Mouse (Mus musculus) ovary, postnatal 14 days (tissue): ENCODE results near the gene Trpc7.

Experiments used
- DNase-seq: peaks from one replicate; pipeline ENCODE4 v3.0.0; 2022; ENCODE audit warnings: low spot score

Gene Trpc7

GRCm38 (mm10) chr13:56790683-56791082, 105.1 kb downstream of the Trpc7 start:
- no peak for DNase-seq

GRCm38 (mm10) chr13:56782621-56783020, 113.2 kb downstream of the Trpc7 start:
- DNase-seq = no peak

GRCm38 (mm10) chr13:56781697-56782096, 114.1 kb downstream of the Trpc7 start:
- no peak for DNase-seq

- no peak for DNase-seq
Measured at GRCm38 (mm10) chr13:56780746-56781469, 114.9 kb downstream of the Trpc7 start.

- no peak for DNase-seq
Measured at GRCm38 (mm10) chr13:56774304-56774703, 121.5 kb downstream of the Trpc7 start.

- no peak for DNase-seq
Measured at GRCm38 (mm10) chr13:56773262-56773870, 122.4 kb downstream of the Trpc7 start.

GRCm38 (mm10) chr13:56772592-56772991, 123.2 kb downstream of the Trpc7 start:
- DNase-seq = no peak

GRCm38 (mm10) chr13:56770786-56771185, 125.0 kb downstream of the Trpc7 start:
- DNase-seq = no peak

GRCm38 (mm10) chr13:56770136-56770578, 125.6 kb downstream of the Trpc7 start:
- no peak for DNase-seq

GRCm38 (mm10) chr13:56769431-56769830, 126.4 kb downstream of the Trpc7 start:
- no peak for DNase-seq

- DNase-seq = no peak
Measured at GRCm38 (mm10) chr13:56766211-56766610, 129.6 kb downstream of the Trpc7 start.

GRCm38 (mm10) chr13:56765284-56766032, 130.3 kb downstream of the Trpc7 start:
- no peak for DNase-seq

- no peak for DNase-seq
Measured at GRCm38 (mm10) chr13:56762446-56763229, 133.2 kb downstream of the Trpc7 start.

- peak; percentile 77 for DNase-seq
Measured at GRCm38 (mm10) chr13:56758492-56758891, 137.3 kb downstream of the Trpc7 start.

- DNase-seq = no peak
Measured at GRCm38 (mm10) chr13:56757201-56757600, 138.6 kb downstream of the Trpc7 start.

GRCm38 (mm10) chr13:56755871-56756270, 139.9 kb downstream of the Trpc7 start:
- peak; percentile 48 for DNase-seq

- DNase-seq = no peak
Measured at GRCm38 (mm10) chr13:56753192-56753951, 142.4 kb downstream of the Trpc7 start, which contains the start of gene Gm45623. TSS of gene Gm45623 (minus strand) at chr13:56753827.

- no peak for DNase-seq
Measured at GRCm38 (mm10) chr13:56752474-56753191, 143.2 kb downstream of the Trpc7 start.

- no peak for DNase-seq
Measured at GRCm38 (mm10) chr13:56751774-56752173, 144.0 kb downstream of the Trpc7 start.

- no peak for DNase-seq
Measured at GRCm38 (mm10) chr13:56749377-56749776, 146.4 kb downstream of the Trpc7 start.

- no peak for DNase-seq
Measured at GRCm38 (mm10) chr13:56747554-56747953, 148.2 kb downstream of the Trpc7 start.
